Mouse (Mus musculus): ENCODE measurements at regions not wholly inside any gene's neighbourhood (a gene's known extent, or its start where the extent isn't known, plus 50 kb on each side); places are given as distances from the start of the nearest gene placed in this dataset.
"Not testable (repeated sequence)": the region's sequence is repeated elsewhere in the genome, so short reads cannot be mapped to it uniquely, and the experiment has no call there.

- H3K4me3 ChIP-seq (replicated peaks; ENCODE audit: low read length), result no peak overlapping the region
- H3K27me3 ChIP-seq (ENCODE audit: insufficient read depth, low read length), result no peaks in the 10 kb centered on the region; the same call in 1 of the 2 replicates
- no peaks in the 10 kb centered on the region for H3K36me3 ChIP-seq (ENCODE audit: insufficient read depth, low read length)
- H3K9me3 ChIP-seq (ENCODE audit: low read length), result no peaks in the 10 kb centered on the region
- TF ChIP-seq NANOG (IDR thresholded peaks at IDR 0.05; ENCODE audit: borderline replicate concordance, low read length) (no peak), POU5F1 (IDR thresholded peaks at IDR 0.05; ENCODE audit: borderline replicate concordance, low read length) (no peak), CTCF (conservative IDR thresholded peaks at IDR 0.05; ENCODE audit: low read length) (no peak)
- H3K4me1 ChIP-seq (replicated peaks; ENCODE audit: low read depth, low read length), result peaks cover 35% of the 10 kb centered on the region
Measured at GRCm38 (mm10) chr5:148689297-148689696, 136.7 kb upstream of the Ubl3 start.

- no peaks in the 10 kb centered on the region for H3K9me3 ChIP-seq (ENCODE audit: low read length)
- H3K4me3 ChIP-seq (replicated peaks; ENCODE audit: low read length), result no peak overlapping the region
- no peaks in the 10 kb centered on the region for H3K36me3 ChIP-seq (ENCODE audit: insufficient read depth, low read length)
- H3K27me3 ChIP-seq (ENCODE audit: insufficient read depth, low read length), result no peaks in the 10 kb centered on the region; the same call in 1 of the 2 replicates
- peaks cover 35% of the 10 kb centered on the region for H3K4me1 ChIP-seq (replicated peaks; ENCODE audit: low read depth, low read length)
- TF ChIP-seq CTCF (conservative IDR thresholded peaks at IDR 0.05; ENCODE audit: low read length) (no peak), NANOG (IDR thresholded peaks at IDR 0.05; ENCODE audit: borderline replicate concordance, low read length) (no peak), POU5F1 (IDR thresholded peaks at IDR 0.05; ENCODE audit: borderline replicate concordance, low read length) (no peak)
Measured at GRCm38 (mm10) chr5:148688501-148688900, 135.9 kb upstream of the Ubl3 start.

DNA sequence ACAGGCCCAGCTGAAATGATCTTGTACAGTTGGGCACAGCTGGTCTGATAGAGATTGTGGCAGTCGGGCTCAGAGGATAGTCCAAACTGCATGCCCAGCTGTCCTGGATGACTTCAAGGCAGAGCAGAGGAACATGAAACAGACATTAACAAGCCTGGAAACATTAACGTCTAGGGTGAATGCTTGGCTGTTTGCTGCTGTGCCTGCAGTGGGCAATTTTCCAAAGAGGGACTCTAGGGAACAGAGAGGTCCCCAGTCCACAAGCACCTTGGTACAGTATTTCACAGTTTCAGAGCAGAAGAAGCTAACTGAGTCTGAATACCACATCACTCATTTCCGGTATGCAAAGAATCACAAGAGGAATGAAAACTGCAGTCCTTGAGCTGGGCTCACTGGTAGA, 135.2 kb upstream of the Ubl3 start:
- Histone ChIP-seq H3K4me1 (replicated peaks; ENCODE audit: low read depth, low read length) (peaks cover 29% of the 10 kb centered on the region), H3K9me3 (ENCODE audit: low read length) (no peaks in the 10 kb centered on the region), H3K4me3 (replicated peaks; ENCODE audit: low read length) (no peak overlapping the region), H3K36me3 (ENCODE audit: insufficient read depth, low read length) (no peaks in the 10 kb centered on the region), H3K27me3 (ENCODE audit: insufficient read depth, low read length) (no peaks in the 10 kb centered on the region; the same call in 1 of the 2 replicates)
- no peak for TF ChIP-seq NANOG (IDR thresholded peaks at IDR 0.05; ENCODE audit: borderline replicate concordance, low read length)
- TF ChIP-seq POU5F1 (IDR thresholded peaks at IDR 0.05; ENCODE audit: borderline replicate concordance, low read length), result no peak
- TF ChIP-seq CTCF (conservative IDR thresholded peaks at IDR 0.05; ENCODE audit: low read length), result no peak

DNA sequence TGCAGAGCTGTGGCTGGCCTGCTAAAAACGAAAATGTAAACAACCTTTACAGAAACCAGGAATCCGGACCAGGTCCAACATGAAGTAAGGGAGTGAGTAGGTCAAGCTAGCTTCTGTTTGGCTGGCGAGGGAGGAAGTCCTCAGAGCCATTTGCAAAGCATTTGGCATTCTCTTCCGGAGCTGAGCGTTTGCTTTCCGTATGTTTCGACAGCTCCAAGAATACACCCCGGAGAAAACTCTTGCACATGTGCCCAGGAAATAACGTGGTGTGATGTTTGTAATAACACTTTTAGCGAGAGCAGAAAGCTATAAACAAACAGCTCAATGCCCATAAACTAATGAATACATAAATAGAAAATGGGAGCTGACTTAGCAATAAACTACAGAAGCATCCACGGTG, 131.6 kb upstream of the Ubl3 start:
- no peaks in the 10 kb centered on the region for H3K27me3 ChIP-seq (ENCODE audit: insufficient read depth, low read length)
- H3K4me3 ChIP-seq (replicated peaks; ENCODE audit: low read length), result no peak overlapping the region
- peaks cover 17% of the 10 kb centered on the region for H3K4me1 ChIP-seq (replicated peaks; ENCODE audit: low read depth, low read length)
- no peaks in the 10 kb centered on the region for H3K36me3 ChIP-seq (ENCODE audit: insufficient read depth, low read length)
- TF ChIP-seq CTCF (conservative IDR thresholded peaks at IDR 0.05; ENCODE audit: low read length) (no peak), POU5F1 (IDR thresholded peaks at IDR 0.05; ENCODE audit: borderline replicate concordance, low read length) (no peak), NANOG (IDR thresholded peaks at IDR 0.05; ENCODE audit: borderline replicate concordance, low read length) (no peak)
- H3K9me3 ChIP-seq (ENCODE audit: low read length), result no peaks in the 10 kb centered on the region

DNA sequence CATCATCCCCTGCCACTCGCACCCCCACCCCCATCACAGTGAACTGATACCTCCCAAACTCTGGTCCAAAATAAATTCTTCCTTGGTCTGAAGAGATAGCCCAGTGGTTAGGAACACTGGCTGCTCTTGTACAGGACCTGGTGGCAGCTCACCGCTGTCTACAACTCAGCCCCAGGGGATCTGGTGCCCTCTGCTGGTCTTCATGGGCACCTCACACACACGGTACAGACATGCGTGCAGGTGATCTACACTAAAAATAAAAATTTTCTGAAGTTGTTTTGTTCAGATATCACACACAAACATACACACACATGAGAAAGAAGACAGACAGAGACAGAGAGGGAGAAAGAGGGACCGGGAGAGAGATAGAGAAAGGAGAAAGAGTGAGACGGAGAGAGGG, 130.0 kb upstream of the Ubl3 start:
- H3K4me1 ChIP-seq (replicated peaks; ENCODE audit: low read depth, low read length), result peaks cover 15% of the 10 kb centered on the region
- H3K36me3 ChIP-seq (ENCODE audit: insufficient read depth, low read length), result no peaks in the 10 kb centered on the region
- H3K27me3 ChIP-seq (ENCODE audit: insufficient read depth, low read length), result no peaks in the 10 kb centered on the region
- no peak overlapping the region for H3K4me3 ChIP-seq (replicated peaks; ENCODE audit: low read length)
- TF ChIP-seq POU5F1 (IDR thresholded peaks at IDR 0.05; ENCODE audit: borderline replicate concordance, low read length), result no peak
- TF ChIP-seq CTCF (conservative IDR thresholded peaks at IDR 0.05; ENCODE audit: low read length), result peak; percentile 60
- TF ChIP-seq NANOG (IDR thresholded peaks at IDR 0.05; ENCODE audit: borderline replicate concordance, low read length), result no peak
- H3K9me3 ChIP-seq (ENCODE audit: low read length), result peaks cover 10% of the 10 kb centered on the region

- Histone ChIP-seq H3K9me3 (ENCODE audit: low read length) (peaks cover 24% of the 10 kb centered on the region), H3K36me3 (ENCODE audit: insufficient read depth, low read length) (no peaks in the 10 kb centered on the region), H3K27me3 (ENCODE audit: insufficient read depth, low read length) (no peaks in the 10 kb centered on the region), H3K4me1 (replicated peaks; ENCODE audit: low read depth, low read length) (peaks cover 5% of the 10 kb centered on the region), H3K4me3 (replicated peaks; ENCODE audit: low read length) (no peak overlapping the region)
- TF ChIP-seq POU5F1 (IDR thresholded peaks at IDR 0.05; ENCODE audit: borderline replicate concordance, low read length) (no peak), NANOG (IDR thresholded peaks at IDR 0.05; ENCODE audit: borderline replicate concordance, low read length) (no peak), CTCF (conservative IDR thresholded peaks at IDR 0.05; ENCODE audit: low read length) (no peak)
Measured at GRCm38 (mm10) chr5:148680341-148680740, 127.8 kb upstream of the Ubl3 start.

DNA sequence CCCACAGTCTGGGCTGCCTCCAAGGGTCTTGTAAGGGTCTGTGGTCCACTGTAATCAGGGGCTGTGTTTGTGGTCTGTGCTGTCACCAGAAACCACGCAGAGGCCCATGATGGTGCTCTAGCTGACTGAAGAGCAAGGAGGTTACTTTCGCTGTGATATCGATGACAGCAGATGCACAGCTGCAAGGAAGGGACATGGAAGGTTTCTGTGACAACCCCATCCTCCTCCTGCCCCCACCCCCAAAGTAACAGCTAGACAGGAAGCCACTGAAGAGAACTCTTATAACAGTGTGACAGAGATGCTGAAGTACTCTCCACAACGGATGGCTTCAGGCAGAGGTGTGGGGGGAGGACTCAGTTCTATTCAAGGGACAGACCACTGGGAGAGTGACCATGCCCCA, 127.0 kb upstream of the Ubl3 start:
- no peaks in the 10 kb centered on the region for H3K27me3 ChIP-seq (ENCODE audit: insufficient read depth, low read length)
- no peak for TF ChIP-seq POU5F1 (IDR thresholded peaks at IDR 0.05; ENCODE audit: borderline replicate concordance, low read length)
- TF ChIP-seq NANOG (IDR thresholded peaks at IDR 0.05; ENCODE audit: borderline replicate concordance, low read length), result no peak
- no peak for TF ChIP-seq CTCF (conservative IDR thresholded peaks at IDR 0.05; ENCODE audit: low read length)

DNA sequence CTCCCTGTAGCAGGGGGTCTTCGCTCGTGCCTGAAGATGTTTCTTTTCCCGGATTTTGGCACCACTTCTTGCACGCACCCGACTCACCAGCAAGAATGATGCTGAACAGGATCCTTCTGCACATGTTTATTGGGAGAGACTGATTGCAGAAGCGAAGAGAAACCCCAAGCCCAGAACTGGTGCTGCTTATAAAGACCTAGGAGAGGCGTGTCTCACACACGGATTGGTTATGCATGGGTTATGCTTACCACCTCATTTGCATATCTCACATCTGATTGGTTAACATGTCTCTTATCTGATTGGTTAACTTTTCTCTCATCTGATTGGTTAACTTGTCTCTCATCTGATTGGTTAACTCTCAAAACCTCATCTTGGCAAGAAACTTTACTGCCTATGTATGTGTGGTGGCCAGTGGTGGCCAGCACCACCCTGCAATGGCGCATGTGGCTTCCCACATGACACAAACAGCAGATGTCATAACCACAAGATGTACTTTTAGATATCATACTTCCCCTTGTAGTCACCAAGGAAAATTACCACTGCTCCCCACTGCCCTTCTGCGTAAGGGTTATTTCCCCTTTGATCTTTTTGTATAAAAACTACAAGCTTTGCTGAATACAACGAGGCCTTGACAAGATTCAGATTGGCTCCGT, 125.8 kb upstream of the Ubl3 start:
- H3K4me1 ChIP-seq (replicated peaks; ENCODE audit: low read depth, low read length); H3K4me3 ChIP-seq (replicated peaks; ENCODE audit: low read length); H3K27me3 ChIP-seq (ENCODE audit: insufficient read depth, low read length); H3K36me3 ChIP-seq (ENCODE audit: insufficient read depth, low read length): not testable (repeated sequence)
- H3K9me3 ChIP-seq (ENCODE audit: low read length), result peaks cover 41% of the 10 kb centered on the region

More for the DNA sequence above, 127.0 kb upstream of the Ubl3 start:
- Histone ChIP-seq H3K4me1 (replicated peaks; ENCODE audit: low read depth, low read length) (peaks cover 5% of the 10 kb centered on the region), H3K36me3 (ENCODE audit: insufficient read depth, low read length) (no peaks in the 10 kb centered on the region), H3K9me3 (ENCODE audit: low read length) (peaks cover 29% of the 10 kb centered on the region), H3K4me3 (replicated peaks; ENCODE audit: low read length) (no peak overlapping the region)

DNA sequence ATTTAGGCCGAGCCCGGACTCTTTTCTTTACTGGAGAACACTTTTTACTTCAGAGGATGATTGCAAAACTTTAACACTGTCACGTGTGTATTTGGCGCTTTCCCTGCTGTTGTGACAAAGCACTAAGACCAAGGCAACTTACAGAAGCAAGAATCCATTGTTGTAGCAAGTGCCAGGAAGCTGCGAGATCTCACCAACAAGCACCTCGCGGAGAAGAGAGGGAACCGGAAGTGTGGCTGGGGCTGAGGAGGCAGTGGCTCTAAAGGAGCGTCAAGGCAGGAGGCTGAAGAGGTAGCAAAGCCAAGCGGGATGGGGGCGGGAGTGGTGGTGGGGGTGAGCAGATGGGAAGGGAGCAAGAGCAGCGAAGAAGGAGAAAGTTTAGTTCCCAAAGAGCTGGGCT, 121.7 kb upstream of the Ubl3 start:
- Histone ChIP-seq H3K27me3 (ENCODE audit: insufficient read depth, low read length) (no peaks in the 10 kb centered on the region), H3K4me1 (replicated peaks; ENCODE audit: low read depth, low read length) (no peaks in the 10 kb centered on the region), H3K4me3 (replicated peaks; ENCODE audit: low read length) (no peak overlapping the region), H3K9me3 (ENCODE audit: low read length) (peaks cover 69% of the 10 kb centered on the region), H3K36me3 (ENCODE audit: insufficient read depth, low read length) (no peaks in the 10 kb centered on the region)
- TF ChIP-seq CTCF (conservative IDR thresholded peaks at IDR 0.05; ENCODE audit: low read length) (no peak), POU5F1 (IDR thresholded peaks at IDR 0.05; ENCODE audit: borderline replicate concordance, low read length) (no peak), NANOG (IDR thresholded peaks at IDR 0.05; ENCODE audit: borderline replicate concordance, low read length) (no peak)

All from E14TG2a.4 (cell line).